Mouse (Mus musculus) thymus, postnatal 10 days (tissue): ENCODE measurements around the gene Litaf.
"Not testable (repeated sequence)": the region's sequence is repeated elsewhere in the genome, so short reads cannot be mapped to it uniquely, and the experiment has no call there.

Experiments used
- DNase-seq, 2 experiments: peaks; one replicate each; pipeline ENCODE4 v3.0.0; 2021; ENCODE audit warnings: low spot score in 2 of 2

Litaf gene

DNA sequence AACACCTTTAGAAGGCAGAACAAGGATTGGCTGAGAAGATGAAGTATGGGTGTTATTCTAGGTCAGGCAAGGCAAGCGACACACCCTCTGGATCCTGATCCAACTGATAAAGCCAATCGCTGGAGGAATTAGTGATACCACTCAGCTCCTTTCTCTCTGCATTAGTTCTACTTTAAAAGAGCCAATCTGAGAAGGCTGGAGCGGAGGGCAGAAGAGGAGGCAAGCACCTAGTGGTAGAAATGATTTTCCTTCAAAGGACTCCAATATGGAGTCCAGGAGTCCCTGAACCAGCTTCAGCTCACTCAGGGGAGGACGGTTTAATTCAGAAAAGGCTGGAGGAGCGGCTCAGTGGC is 74.2 kb downstream of the Litaf start:
- no peak for DNase-seq

DNA sequence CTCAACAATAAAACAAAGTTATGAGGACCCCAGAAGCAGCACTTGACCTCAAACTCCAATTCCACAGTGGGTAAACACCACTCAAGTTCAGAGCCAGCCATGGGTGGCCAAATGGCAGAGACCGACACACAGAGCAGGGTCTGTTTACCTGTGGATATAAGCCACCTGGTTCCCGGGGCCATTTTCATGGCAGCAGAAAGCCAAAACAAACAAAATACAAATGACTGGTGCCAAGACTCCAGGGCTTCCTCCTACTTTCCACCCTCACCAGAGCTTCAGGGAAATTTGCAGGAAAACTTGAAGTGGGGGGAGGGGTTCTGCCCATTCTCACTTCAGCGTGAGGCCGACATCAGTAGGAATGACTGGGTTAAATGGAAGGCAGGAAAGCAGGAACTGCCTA is 75.2 kb downstream of the Litaf start:
- no peak for DNase-seq

DNA sequence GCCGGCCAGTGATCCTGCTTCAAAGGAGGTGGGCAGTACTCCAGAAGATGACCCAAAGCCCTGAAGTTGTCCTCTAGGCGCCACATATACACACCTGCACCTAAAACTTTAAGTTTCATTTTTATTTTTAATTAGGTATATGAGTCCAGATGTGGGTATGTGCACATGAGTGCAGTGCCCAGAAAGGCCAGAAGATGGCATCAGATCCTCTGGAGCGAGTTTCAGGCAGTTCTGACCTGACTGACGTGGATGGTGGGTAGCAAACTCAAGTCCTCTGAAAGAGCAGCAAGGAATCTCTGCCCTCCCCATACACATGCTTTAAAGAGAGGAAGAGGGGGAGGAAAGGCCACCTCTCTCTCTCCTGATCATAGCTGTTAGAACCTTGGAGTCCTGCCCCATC is 76.1 kb downstream of the Litaf start:
- DNase-seq: peak in 1 of 2 experiments; percentile 19

DNA sequence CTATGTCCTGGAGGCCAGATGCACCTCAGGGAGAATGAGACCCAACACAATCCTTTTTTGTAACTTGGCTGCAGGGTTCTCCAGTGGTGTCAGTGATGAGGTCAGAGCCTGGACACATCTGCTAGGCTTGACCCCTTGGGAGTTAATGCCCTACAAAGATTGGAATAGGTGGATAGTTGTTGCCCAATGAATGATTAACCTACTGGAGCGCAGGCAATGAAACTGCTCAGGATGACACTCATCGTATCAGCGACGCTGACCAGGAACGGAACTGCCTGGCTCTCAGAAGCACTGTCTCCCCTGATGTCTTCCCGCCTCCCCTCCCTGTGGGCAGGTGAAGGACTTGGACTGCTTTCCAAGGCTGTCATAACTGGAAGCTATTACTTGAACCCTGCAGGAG is 76.6 kb downstream of the Litaf start:
- no peak for DNase-seq

DNA sequence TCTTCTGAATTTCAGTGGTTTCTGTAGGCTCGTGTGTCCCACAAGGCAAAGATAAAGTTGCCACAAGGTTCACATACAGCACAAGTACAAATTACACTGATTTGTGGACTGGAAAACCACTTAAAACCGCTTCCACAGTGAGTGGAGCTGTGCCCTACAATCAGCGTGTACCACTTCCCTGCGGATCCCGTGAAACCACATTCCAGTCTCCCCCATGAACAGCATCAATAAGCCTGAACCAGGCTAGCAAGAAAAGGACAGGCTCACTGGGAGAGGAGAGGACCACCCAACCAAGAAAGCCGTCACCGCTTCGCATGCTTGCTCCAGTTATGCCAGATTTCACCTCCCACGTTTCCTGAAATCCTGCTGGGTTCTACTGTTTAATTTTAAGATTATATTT is 77.7 kb downstream of the Litaf start:
- DNase-seq: no peak

DNA sequence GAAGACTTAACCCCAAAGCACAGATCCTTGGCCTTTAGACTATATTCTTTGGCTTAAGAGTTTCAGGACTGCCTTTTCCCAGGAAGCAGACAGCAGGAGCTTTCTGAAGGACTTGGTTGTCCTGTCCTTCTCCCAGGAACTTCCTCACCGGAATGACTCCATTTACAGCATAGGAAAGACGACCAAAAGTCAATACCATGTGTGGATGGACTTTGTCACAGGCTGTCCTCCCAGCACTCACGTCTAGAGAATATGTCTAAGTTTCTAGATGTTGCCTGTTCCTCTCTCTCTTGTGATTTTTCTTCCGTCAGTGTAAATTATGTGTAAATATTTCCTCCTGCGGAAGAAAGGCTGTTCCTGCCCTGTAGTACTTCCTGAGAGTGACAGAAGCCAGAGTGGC is 81.4 kb downstream of the Litaf start:
- DNase-seq: no peak

DNA sequence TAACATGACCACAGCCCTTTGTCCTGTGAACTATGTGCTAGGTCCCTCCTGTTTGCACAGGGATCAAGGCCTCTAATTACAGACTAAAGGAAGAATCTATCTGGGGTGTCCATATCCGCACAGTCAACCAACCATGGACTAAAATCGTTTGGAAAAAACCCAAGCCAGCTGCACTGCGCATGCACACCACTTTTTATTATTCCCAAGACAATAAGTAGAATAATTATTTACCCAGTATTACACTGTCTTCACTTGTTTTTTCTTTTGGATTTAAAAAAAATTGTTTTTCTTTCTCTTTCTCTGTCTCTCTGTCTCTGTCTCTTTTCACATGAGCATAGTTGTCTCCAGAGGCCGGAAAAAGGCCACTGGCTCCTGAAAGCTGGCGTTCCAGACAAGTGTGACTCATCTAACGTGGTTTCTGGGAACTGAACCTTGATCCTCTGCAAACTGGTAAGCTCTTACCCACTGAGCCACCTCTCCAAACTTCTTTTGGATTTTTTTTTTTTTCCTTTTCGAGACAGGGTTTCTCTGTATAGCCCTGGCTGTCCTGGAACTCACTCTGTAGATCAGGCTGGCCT is 84.4 kb downstream of the Litaf start:
- no peak for DNase-seq

DNA sequence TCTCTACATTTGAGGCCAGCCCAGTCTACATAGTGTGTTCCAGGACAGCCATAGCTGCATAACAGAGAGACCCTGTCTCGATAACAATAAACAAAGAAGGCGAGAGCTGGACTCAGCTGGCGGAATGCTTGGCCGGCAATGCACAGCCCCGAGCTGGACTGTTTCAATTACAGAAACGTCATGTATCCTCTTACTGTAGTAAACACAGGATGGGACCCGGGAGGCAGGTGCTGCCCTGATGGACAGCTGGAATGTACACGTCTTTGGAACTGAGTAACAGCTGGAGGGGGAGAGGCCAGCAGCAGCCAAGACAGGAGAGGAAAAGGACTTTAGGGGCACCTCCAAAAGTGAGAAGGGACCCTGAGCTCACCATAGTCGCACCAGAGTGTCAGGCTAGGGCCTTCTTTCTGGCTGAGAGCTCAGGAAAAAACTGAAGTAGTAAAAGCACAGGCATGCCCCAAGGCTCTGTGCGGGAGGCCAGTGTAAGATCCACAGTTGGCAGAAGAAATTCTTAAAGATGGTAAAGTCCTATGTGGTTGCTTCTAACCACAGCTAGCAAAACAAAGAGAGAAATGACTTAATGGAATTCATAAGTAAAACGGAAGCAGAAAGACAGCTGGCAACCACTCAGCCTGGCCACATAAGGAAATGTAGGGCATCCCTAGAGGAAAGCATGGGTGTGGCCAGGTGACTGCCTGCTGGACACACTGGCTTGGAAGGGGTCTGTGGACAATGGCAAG is 86.7 kb downstream of the Litaf start:
- no peak for DNase-seq

DNA sequence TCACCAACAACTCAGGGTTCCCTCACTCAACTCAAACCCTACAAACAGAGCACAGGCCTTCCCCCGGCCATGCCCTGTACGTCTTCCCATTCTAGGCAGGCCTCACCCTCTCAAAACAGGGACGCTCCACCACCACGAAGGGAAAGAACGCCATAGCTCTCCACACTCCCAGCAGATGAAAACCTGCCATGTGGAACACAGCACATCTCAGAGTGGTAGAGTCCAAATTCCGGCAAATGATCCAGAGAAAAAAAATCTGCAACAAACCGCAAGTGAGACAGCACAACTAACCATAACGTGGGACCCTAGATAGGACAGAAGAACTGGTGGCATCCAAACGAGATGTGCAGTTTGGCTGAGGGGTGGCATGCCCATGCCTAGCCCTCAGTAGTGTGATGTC is 88.1 kb downstream of the Litaf start:
- no peak for DNase-seq

DNA sequence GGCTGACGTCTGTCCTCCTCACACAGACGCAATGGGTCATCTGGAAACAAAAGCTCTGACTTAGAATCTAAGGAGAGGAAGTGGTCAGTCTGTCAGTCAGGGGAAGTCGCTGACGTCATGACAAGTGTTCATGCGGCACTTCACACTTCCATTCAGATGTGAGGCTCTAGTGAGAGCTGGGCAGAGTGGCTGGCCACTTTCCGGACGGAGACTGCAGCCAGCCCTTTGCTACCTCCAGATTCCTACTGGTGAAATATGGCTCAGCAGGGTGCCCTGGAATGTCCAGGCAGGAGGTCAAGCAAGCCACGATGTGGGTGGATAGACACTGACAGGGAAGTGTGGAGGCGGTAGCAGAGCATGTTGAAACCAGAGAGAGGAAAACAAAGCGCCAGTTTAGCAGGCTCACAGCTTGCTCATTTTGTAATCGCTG is 89.7 kb downstream of the Litaf start:
- no peak for DNase-seq

DNA sequence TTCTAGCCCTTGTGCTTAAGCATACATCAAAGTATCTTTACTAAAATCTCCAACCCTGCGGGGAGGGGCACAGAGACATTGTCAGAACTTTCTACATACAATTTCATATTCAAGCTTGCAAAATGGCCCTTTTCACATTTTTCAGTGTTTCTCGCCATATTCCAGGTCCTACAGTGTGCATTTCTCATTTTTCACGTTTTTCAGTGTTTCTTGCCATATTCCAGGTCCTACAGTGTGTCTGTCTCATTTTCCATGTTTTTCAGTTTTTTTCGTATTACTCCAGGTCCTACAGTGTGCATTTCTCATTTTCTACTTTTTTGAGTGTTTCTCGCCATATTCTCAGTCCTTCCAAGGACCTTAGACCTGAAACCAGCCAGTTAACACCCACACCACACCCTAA is 91.0 kb downstream of the Litaf start:
- DNase-seq: peak in 1 of 2 experiments; percentile 18

DNA sequence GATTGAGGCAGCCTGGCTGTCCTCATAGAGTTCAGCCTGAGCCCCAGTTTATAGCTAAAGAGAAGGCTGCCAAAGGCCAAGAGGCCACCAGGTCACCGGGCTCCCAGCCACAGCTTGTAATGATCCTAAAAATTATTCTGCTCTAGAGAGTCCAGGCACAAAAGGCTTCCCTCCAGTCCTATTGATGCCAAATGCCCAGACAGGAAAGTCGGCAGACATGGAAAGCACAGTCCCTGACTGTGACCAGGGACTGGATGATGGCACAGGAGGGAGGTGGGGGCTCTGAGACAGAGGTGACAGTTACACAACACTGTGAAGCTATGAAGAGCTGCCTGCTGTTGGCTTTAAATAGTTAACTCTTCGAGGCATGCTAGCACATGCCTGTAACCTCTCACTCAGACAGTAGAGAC is 91.9 kb downstream of the Litaf start:
- DNase-seq: no peak

DNA sequence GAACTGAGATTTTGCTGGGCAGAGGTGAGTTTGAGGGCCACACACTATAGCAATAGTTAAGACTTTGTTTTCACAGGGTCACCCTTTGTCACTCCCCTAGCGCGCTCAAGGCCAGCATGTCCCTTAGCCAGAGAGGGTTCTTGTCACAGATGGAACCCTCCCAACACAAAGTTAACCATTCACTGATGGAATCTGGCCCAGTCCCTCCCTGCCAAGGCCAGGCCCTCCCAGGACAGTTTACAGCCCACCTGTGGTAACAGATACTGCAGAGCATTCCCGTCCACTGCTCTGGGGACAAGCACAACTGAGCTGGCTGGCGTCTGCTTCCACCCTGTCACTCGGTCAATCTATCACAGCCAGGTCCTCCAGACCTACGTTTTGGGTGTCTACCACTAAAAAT is 93.7 kb downstream of the Litaf start:
- DNase-seq: no peak

DNA sequence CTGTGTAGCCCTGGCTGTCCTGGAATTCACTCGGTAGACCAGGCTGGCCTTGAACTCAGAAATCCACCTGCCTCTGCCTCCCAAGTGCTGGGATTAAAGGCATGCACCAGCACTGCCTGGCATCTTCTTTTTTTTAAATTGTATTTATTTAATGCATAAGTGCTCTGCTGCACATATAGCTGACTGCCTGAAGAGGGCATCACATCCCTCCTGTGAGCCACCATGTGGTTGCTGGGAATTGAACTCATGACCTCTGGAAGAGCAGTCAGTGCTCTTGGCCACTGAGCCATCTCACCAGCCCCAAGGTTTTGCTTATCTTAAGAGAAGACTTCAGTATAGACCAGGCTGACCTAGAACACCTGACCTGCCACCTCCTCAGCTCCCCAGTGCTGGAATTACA is 96.0 kb downstream of the Litaf start:
- DNase-seq: not testable (repeated sequence)

DNA sequence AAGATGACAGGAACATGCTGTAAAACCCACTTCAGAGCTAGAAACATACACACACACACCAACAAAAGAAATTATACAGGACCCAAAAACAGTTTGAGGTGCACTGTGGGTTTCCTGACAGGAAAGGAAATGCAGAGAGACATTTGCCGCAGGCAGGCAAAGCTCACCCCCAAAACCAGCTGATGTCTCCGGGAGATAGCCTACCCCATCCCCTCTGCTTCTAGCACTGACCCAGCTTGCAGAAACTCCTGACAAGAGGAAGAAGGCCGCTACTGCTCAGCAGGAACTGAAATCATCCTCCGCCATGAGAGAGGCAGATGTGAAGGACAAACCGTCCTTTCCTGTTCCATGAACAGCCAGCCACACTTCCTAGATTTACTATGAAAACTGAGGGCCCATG is 96.6 kb downstream of the Litaf start:
- DNase-seq: peak; percentile 41 to 54

DNA sequence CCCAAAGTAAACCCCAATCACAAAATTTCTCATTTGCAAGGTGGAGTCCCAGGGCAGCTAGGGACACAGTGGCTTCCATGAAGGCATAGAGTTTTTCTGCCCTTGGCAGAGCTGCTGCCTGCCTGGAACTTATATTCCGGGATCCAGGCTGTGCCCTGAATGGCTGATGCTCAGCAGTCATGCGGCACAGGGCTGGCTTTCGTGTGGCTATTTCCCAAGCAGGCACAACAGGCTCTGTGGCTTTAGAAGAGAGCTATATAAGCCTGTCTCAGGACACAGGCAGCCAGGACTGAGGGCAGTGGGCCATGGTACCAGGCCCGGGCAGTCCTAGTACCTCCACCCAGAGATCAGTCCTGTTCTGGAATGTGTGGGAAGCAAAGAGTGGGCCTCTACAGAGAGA is 97.7 kb downstream of the Litaf start:
- no peak for DNase-seq

DNA sequence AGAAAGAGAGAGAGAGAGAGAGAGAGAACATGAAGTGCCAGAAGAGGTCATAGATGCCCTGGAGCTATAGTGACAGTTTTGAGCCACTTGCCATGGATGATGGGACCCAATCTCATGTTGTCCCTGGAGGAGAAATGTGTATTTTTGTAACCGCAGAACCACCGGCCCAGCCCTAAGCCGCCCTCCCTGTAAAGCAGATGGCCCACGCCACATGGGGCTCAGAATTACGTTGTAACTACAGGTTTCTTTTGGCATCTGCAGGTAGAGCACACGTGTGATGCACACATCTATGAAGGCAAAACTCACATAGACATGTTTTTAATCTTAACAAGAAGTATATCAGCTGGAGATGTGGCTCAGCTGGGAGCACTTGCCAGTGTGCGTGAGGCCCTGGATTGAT is 98.2 kb downstream of the Litaf start:
- DNase-seq: no peak

DNA sequence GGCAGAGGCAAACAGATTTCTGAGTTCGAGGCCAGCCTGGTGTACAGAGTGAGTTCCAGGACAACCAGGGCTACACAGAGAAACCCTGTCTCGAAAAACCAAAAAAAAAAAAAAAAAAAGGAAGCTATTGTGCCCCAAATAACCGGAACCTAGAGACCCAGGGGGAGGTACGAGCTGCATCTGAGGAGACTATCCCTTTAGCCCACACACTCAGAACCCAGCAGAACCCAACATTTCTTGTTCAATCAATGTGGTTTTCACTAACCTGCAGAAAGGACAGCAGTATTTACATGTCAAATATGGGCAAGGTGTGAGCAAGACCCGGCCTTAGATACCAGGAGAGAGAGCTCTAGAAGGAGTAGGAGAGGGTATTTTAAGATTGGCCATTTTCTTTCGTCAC is 98.9 kb downstream of the Litaf start:
- no peak for DNase-seq

DNA sequence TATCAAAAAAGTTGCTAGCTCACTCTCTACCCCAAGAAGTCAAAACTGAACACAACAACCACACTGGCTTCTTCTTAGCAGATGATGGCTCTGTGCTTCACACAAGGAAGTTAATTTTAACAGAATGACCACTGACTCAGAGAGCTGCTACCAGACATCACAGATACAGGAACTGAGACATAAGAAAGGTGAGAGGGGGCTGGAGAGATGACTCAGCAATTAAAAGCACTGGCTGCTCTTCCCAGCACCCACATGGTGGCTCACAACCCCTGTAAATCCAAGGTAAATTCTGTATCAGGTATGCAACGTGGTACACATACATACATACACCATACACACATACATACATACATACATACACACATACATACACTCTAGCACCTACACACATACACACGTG is 100.9 kb downstream of the Litaf start:
- DNase-seq: no peak

DNA sequence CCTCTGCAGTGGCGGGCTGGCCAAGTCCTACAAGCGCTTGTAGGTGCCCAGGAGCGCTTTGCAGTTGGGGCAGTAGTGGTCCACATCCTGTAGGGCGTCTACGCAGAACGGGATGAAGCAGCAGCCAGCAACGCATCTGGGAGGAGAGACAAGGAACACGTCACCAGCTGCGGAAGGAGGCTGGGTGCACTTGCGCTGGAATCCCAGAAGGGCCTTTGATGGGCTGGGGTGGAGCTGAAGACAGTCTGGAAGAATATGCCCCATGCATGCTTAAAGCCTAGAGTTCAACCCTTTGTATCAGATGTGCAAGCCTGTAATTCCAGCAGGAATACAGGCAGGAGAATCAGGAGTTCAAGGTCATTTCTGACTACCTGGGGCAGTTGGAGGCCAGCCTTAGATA is 105.0 kb downstream of the Litaf start:
- no peak for DNase-seq

DNA sequence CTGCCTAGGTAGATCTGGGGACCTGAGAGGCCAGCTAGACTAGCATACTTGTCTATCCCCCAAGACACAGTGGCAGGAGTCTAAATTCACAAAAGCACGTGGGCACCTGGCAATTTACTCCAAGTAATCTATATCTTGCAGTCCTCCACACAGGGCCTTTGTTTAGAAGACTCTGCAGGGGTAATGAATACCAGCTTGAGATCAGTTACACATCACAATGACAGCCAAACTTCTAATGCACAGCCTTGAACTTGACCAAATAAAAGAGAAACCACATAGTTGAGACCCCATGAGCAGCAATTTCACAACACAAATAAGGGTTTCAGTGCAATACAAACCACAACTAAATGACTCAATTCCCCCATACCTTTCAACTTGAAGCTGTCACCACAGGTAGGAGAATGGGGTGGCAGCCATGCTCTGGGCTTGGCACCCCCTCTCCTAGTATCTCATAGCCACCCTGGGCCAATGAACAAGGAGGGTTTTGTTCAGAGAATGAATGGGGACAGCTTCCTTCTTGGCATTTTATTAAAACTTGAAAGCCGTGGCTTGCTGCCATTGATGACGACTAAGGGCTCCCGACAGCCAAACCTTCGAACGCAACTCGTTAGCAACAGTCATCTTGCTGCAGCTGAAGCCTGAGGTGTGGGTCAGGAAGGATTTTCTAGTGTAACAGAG is 107.1 kb downstream of the Litaf start:
- no peak for DNase-seq

DNA sequence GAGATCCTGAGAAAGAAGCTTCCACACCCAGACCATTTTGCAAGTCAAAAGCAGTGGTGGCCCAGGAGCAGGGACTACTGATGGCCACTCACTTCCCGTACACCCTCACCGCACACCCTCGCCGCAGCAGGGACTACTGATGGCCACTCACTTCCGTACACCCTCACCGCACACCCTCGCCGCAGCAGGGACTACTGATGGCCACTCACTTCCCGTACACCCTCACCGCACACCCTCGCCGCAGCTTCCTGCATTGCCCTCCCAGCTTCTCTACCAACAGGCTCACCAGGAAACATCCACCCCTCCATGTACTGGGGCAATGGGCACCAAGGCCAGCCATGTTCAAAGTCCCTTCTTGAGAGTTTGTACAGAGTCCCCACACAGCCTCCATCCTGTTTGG is 107.7 kb downstream of the Litaf start:
- DNase-seq: not testable (repeated sequence)

DNA sequence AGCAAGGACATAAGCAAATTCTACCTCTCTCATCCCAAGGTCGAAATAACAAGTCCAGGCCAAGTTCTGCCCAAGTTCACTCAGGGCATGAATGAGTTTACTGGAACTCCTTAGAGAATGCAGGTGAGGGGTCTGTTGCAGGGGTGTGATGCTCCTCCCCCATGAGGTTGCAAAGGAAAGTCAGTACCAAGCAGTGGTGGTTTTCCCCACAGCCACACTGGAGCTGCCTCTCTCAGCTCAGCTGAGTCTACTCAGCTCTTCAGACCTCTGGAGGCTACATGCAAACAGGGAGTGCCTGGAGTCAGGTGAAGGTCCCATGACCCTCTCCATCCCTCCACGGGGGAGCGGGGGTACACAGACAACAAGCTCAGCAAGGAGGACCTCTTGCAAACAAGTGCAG is 108.2 kb downstream of the Litaf start:
- DNase-seq: no peak
